Mouse (Mus musculus): Measurements from ENCODE around the gene Dkk3.
"Not testable (repeated sequence)": the region's sequence is repeated elsewhere in the genome, so short reads cannot be mapped to it uniquely, and the experiment has no call there.

Gene Dkk3

DNA sequence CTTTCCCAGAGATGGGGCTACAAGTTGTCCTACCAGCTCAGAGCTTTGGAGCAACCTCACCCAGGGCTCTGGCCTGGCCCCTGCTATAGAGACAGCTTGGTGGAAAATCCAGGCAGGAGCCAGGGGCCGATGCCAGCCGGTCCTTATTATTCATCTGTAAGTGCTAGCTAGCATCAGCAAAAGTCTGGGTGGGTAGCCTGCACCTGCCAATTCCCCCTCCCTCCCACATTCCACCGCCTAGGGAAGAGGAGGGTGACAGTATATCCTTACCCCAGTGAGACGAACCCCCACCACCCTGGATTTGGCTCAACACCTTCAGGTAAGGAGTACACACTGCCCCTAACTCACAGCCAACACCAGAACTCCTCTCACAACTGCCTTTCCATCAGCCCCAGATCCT, 30.9 kb downstream of the Dkk3 start:
- no peak for DNase-seq

DNA sequence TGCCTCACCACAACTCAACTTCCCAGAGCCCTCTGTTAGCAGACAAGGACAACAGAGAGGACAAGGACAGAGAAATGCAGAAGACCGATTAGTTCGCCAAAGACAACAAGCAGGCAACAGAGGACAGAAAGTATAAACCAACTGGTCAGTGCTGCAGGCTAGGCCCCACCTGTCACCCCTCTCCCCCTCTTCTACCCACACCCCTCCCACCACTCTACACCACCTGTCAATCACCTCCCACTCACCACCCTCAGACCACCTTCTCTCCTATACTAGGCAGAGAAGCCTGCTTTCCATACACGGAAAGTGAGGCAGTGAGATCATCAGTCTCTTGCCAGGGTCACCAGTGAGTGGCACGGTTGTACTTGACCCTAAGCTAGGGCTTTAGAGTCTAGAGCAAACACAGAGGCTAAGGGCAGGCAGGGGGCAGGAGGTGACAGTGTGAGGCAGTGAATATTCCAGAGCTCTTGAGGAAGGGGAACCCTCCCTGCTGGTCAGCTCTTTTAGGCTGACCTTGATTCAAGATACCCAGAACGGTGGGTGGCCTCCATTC, 31.7 kb downstream of the Dkk3 start:
- no peak for DNase-seq

DNA sequence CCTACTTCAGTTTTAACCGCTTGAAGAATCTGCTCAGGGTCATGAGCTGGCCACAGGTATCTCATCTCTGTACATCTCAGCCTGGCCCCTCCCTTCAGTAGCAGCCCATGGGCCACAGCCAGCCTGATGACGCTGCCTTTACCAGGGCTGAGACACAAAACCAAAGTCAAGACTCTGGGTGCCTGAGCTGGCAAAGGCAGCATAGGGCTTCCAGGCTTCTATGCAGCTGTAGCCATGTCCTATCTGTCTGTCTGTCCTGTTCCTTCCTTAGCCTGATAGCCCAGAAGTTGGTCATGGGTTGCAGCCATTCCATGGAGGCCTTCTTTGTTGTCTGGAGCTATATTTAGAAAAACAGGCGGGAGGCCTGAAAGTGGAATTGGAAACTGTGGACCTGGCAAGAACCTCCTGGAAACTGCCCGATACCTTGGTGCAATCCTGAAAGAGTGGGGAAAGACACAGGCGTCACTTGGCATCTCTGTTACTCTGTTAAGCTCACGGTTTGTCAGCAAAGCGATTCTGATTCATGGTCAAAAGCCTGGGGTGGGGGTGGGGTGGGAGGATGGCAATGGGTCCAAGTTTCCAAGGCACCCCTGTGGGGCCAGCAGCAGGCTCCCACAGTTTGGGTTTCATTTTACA, 33.1 kb downstream of the Dkk3 start:
- DNase-seq, result no peak

DNA sequence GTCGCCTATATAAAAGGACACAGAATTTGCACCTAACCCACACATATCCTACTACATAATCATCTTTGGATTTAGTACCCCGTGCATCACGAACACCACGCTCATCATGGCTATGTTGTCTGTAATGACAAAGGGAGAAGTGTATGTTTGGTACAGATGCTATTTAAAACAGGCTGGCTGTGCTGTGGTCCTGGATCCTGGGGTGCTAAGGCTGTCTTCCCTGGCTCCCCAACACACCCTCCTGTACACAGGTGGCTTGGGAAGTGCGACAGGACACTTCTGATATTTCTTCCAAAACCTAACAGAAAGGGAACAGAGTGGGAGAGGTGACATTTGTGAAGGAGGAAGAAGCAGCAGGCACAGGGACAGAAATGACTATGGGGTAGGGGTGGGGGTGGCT, 35.2 kb downstream of the Dkk3 start:
- DNase-seq, result no peak

DNA sequence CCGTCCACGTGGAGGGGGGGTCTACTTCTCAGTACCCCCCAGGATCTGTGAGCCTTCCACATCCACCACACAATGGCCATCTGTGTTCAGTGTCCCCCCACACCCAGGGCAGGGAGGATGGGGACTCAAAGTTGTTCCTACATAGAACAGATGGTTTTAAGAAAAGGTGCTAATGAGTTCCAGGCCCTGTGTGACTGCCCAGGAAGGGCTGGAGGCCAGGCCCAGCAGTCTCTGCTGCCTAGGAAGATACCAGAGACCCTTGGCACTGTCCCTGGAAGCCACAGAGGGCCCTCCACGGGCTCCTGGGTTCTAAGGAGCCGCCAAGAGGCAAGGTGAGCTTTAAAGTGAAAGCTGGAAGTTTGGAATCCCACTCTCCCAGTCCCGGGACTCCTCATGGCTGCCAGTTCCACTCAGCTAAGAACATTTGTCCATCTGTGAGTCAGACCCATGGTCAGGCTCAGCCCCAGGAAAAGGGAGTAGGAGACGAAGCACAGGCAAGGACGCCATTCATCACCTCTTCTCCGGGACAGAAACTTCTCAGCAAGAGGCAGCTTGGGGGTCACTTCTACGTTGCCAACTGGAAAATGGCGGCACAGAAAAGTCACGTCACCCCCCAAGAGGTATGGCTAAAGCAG, 36.9 kb downstream of the Dkk3 start:
- no peak for DNase-seq

DNA sequence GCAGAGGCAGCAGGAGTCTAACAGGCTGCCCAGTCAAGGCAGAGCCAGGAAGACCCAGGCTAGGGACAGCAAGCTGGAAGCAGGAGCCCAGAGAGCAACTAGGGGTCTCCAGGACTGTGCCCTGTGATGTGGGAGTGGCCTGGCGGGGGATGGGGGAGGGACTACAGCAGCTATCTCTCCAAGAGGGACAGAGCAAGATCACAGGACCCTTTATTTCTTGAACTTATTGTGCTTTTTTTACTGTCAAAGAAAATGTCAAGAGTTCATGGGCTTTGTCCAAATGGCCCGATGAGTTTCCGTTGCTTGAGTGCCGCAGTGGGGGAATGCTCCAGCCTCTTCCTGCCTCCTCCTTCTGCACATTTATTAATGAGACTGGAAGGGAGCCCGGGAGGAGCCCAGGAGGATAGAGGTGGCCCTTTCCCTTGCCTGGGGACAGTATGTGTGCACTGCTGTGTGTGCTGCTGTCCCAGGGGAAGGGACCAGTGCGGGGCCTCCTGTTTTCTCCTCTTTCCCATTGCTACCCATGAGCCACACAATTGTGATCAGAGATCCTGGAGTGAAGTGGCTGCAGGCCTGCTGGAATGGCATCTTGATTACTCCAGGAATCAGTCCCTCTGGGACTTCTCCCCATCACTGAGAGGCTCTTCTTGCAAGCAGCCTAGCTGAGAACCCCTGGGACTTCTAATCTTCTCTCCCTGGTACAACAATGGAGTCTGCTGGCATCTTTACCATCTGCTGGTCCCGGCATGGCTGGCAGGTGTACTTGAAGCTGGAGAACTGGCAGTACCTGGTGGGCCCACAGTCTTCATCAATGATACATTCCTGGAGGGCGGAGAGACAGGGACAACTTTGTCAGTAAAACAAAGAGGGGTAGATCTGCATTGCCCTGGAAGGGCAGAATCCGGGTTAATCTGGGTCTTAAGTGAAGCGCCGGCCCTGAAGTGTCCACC, 37.7 kb downstream of the Dkk3 start:
- peak; percentile 38 for DNase-seq

DNA sequence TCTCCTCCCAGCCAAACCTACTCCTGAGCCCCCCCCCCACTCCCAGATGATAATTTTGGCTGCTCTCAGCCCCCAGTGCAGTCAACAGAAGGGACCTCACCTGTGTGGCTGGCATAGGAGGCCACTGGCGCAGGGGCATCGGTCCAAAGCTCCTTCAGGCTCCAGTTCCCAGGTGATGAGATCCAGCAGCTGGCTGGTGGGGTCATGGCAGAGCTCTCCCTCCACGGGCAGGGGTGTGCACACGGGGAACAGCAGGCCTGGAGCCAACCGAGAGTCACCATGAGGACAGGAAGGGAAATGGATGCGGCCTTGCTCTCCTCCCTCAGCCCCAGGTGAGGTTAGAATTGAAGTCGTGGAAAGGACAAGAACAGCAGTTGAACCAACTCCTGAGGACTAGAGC, 39.6 kb downstream of the Dkk3 start:
- DNase-seq, result no peak

DNA sequence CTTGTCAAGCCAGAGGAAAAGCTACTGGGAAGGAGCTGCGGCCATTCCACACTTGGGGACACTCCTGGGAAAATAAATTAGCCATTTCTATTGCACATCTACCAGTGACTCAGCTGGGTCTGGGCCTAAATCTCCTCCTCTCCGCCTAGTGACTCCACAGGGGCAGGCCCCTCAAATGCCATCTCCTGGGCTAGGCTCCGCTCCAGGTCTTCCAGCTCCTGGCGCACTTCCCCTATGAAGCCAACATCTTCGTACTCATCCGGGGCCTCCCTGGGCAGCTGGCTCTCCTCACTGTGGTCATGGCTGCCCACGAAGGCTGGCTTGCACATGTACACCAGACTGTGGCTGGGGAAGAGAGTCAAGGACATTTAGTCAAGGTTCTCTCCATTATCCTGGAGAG, 40.8 kb downstream of the Dkk3 start:
- DNase-seq, result no peak

DNA sequence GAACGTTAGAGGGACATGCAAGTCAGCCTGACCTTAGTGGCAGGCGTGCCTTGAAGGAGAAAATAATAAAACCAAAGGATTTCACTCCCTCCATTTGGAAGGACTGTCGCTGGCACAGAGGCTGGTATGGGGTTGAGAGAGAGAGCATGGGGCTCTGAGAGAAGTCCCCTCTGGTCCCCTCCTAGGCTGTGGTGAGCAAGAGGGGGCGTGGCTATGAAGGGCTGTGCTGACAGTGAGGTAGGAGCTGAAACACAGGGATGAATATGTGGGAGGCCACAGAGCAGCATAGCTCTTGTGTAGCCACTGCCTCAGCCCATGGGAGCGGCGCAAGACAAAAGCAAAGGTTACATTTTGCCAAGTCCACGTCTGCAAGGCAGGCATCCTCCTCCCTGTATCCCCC, 41.4 kb downstream of the Dkk3 start:
- no peak for DNase-seq

DNA sequence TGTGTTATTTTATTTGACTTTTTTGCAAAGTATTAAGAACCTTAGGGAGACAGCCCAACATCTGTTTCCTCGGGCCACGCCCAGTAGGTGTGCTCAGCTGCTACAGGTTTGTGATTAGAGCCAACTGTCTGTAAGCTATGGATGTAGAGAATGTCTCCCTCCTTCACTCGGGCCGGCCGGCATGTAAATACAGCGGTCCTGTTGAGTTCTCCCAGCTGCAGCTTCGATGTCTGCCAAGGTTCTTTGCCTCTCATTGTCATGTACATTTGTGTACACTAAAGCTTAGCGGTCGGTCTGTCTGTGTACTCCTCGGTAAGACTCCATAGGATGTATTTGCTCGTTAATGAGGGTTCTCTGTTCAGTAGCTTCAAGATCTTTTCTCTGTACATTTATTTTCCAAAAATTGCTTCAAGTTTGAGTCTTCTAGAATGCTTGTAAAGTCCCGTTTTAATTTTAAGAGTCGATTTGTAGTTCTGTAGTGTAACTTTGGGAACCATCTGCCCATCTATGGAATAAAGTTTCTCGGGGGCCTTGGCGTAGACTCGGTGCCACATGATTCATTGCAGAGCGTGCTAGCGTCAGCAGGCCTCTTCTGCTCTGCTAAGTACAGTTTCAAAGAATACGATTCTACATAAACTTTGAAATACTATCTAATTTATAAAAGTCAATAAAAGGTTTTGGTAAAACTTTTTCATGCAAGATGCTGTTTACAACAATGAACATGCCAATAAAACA, 48.1 kb downstream of the Dkk3 start:
- DNase-seq, result no peak

DNA sequence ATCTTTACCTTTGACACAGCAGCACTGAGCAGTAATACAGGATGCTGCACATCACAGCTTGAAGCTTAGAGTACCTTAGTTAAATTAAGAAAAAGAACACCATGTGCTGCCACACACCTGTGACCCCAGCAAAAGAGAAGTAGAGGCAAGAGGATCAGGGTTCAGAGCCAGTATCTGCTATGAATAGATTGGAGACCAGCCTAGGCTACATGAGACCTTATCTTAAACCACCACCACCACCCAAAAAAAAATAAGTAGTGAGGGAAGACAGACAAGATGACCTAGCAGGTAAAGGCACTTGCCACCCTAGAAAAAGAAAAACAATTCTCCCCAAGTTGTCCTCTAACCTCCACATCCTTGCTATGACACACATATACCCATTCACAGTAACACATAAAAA, 50.1 kb downstream of the Dkk3 start:
- DNase-seq, result no peak

DNA sequence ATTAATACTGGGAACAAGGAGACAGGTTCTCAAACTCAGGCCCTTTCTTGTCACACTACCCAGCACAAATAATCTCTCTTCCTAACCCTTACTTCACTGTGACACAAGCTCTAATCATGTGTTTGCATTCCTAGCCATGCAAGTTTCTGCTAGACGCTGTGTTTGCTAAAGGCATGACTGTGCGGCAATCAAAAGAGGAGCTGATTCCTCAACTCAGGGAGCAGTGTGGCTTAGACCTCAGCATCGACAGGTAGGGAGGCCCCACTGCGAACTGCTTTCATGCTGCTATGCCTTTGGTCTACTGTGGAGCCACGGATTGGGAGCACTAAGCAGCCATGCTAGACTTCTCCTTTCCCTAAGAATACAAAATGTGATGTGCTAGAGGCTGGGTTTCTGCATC, 55.0 kb downstream of the Dkk3 start:
- DNase-seq, result no peak

DNA sequence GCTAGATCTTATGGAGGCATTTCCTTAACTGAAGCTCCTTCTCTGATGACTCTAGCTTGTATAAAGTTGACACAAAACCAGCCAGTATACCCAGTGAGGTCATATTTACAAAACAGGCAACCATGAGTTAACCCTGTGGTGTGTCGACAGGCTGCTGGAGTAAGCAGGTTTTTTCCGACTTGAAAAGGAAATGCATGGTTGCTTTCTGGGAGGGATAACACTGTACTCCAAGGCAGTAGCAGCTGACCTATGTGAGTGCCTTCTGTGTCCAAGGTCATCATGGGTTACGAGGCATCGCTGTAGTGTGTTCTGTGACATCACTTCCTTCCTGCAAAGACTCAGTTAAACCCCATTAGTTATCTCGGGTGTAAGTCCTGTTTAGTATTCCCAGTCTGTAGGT, 55.9 kb downstream of the Dkk3 start:
- DNase-seq, result no peak

DNA sequence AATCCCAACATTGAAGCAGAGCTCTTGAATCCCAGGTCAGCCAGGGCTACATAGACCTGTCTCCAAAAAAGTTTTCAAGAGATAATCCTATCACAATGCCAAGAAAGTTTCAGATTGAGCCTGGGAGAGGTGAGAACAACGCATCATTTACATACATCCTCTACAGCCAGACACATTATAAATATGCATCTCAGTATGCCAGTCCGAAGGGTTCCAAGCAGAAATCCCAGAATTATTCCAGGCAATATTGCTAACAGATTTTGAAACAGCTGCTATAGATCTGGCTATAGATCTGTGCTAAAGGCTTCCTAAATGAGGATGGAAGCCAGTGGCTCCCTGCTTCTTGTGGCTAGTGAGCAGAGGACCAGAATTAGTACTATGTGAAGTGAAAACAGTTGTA, 58.0 kb downstream of the Dkk3 start:
- DNase-seq, result no peak

DNA sequence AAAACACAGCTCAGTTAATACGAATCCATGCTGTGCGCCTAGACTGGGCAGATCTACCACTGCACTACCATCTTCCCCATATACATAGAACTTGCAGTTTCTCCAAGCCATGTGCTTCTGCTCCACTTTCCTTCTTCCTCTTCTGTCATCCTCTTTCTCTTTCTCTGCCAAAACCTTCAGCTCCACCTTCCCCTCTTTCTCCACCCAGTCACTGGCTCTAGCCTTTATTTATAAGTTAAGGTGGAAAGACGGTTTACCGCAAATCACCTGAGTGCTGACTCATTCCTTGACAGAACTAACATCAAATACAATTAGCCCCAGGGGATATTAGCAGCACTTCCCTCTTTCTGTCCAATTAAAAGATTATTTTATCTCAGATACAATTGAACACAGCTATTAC, 63.9 kb downstream of the Dkk3 start:
- not testable (repeated sequence) for DNase-seq

DNA sequence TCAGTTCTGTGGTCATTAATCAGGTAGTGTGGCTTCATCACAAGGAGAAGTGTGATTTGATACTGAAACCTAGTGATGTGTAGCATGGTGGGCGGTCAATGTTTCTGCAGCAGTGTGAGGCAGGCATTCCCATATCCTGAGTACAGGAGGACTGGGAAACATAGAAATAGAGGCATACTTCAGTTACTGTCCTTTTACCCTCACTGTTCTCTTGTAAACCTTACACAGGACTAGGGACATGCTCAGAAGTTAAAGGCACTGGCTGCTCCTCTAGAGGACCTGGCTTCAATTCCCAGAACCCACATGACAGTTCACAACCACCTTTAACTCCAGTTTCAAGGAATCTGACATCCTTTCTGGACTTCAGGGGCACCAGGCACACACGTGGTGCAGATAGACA, 72.7 kb downstream of the Dkk3 start:
- DNase-seq, result no peak

DNA sequence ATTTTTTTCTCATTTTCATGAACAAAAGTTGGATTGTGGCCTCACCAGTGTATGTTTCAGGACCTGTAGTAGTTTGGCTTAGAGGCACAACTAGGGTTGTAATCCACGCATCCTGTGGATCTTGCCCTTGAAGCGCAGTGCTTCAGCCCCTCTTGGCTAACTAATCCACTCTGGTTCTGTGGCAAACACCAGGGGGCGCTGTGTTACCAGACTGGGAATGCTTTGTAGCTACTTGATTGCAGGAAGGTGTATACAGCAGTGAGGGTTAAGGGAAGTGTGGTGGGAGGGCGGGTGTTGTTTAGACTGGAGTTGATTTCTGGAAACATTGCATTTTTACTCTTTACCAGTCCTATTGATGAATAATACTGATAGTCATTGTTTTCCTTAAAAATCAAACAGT, 73.8 kb downstream of the Dkk3 start:
- DNase-seq, result peak; percentile 85

DNA sequence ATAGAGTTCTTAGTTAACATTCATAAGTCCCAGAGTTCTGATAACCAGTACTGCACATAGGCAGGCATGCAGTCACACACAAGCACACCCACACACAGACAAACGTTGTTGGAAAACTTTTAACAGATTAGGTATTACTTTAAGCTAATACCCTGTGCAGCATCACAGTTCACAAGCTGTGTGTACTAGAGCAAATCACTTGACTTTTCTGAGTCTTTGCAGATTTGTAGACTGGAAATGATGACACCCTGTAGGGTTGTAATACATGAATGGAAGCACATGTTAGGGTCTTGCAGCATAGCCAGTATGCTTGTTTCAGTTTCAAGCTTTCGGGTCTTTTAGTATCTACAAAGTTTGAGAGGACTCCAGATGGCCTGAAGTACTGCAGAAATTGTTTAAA, 74.6 kb downstream of the Dkk3 start:
- no peak for DNase-seq

DNA sequence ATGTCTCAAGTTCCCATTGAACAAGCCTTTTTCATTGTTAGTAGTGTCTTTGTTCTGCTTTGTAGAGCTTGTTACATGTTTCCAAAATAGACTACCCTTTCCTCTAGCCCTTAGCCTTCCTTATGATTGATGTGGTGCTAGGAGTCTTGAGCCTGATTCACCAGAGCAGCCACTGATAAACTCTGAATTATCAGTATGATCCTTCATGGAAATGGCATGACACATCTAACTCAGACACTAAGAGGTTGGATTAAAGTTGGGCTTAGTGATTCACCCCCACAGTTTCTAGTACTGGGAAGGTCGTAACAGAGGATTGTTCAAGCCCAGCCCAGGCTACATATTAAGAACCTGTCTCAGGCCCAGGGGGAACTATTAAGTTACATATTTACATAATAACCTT, 76.2 kb downstream of the Dkk3 start:
- no peak for DNase-seq

DNA sequence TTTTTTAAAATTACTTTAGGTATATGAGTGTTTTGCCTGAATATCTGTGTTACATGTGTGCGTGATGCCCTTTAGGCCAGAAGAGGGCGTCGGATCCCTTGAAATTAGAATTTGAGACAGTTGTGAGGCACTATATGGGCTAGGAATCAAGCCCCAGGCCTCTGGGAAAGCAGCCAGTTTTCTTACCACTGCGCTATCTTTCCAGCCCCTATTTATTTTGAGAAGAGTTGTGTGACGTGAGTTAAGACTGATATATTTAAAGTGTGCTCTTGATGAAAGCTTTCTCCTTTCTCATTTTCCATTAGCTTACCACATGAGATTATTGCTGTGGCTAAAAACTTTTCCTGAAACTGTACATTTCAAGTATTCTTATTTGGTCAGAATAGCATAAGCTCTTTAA, 84.0 kb downstream of the Dkk3 start:
- no peak for DNase-seq

Measured in kidney, adult 18-20 months (tissue).